Mouse (Mus musculus) liver, adult 2 months (tissue): Measurements from ENCODE around the gene Cdh23.

Experiments used
- CTCF ChIP-seq: fragments of 200-500 bp; IDR thresholded peaks from 2 replicates; pipeline ENCODE4 v1.5.1; 2011; ENCODE audit warnings: low read depth, low read length, control low read depth
- POLR2A ChIP-seq: fragments of 200-500 bp; IDR thresholded peaks from 2 replicates; pipeline ENCODE4 v1.6.1; 2011; ENCODE audit warnings: low read length, control low read depth; ENCODE audit not compliant: insufficient read depth; ENCODE audit errors: extremely low read depth

GRCm38 (mm10) chr10:60530633-60531032 lies 165.7 kb downstream of the Cdh23 start:
- TF ChIP-seq CTCF (no peak), POLR2A (no peak)
